Mouse (Mus musculus) large intestine, adult 2 months (tissue): ENCODE measurements around the gene Rgl1. TPM values are rescaled to one million over a fixed set of nuclear protein-coding genes. Genes with fewer than 3 reads are reported as not detected.

Experiments
- DNase-seq: peaks from one replicate; pipeline ENCODE4 v3.0.0-alpha.2; 2012; ENCODE audit warnings: low read depth, low spot score
- WGBS: fragments of 180-500 bp; shearing (Covaris S2); methylation state at CpG from one replicate; pipeline ENCODE4 v1.1.7; 2018; 5-methylcytosine and 5-hydroxymethylcytosine counted together
- polyA plus RNA-seq: library from polyadenylated mRNA; depleted of rRNA; stranded (reverse); fragments of >200 nt; gene quantifications from 2 replicates; pipeline ENCODE4 v1.2.3, GENCODE M21; 2012; rRNA removed

Rgl1 gene
- polyA plus RNA-seq = 4.2 and 6.3 TPM in 2 replicates

- under 1% methylated on average over 85 of the region's 86 CpGs for WGBS
- peak; percentile 84 for DNase-seq
Measured at GRCm38 (mm10) chr1:152766032-152766772, at the start of gene Rgl1, which contains the start of gene Arpc5. Gene Rgl1, minus strand, starts transcription at chr1:152766351. Gene Arpc5, plus strand, starts transcription at chr1:152766542.

GRCm38 (mm10) chr1:152815265-152815701, 49.1 kb upstream of the Rgl1 start:
- no peak for DNase-seq
- WGBS = 15% methylated on average over 7 of the region's 7 CpGs

- 81% methylated on average over 13 of the region's 13 CpGs for WGBS
- DNase-seq = no peak
Measured at GRCm38 (mm10) chr1:152810533-152811439, 44.6 kb upstream of the Rgl1 start.

- DNase-seq = no peak
- WGBS = 35% methylated on average over 8 of the region's 8 CpGs
Measured at GRCm38 (mm10) chr1:152809541-152810252, 43.5 kb upstream of the Rgl1 start.

- WGBS = 33% methylated on average over 2 of the region's 2 CpGs
- DNase-seq = peak; percentile 80
Measured at GRCm38 (mm10) chr1:152808392-152808680, 42.2 kb upstream of the Rgl1 start.

- WGBS = 24% methylated on average over 18 of the region's 18 CpGs
- DNase-seq = no peak
Measured at GRCm38 (mm10) chr1:152807619-152808391, 41.7 kb upstream of the Rgl1 start.

- no peak for DNase-seq
- 85% methylated on average over 6 of the region's 6 CpGs for WGBS
Measured at GRCm38 (mm10) chr1:152804907-152805306, 38.8 kb upstream of the Rgl1 start.

- DNase-seq = no peak
- WGBS = 91% methylated on average over 13 of the region's 13 CpGs
Measured at GRCm38 (mm10) chr1:152800633-152801176, 34.6 kb upstream of the Rgl1 start.

GRCm38 (mm10) chr1:152799897-152800296, 33.7 kb upstream of the Rgl1 start, which contains the start of gene Ncf2:
Gene Ncf2, plus strand, starts transcription at chr1:152800194.
- DNase-seq = no peak
- 32% methylated on average over 2 of the region's 2 CpGs for WGBS

GRCm38 (mm10) chr1:152798125-152798524, 32.0 kb upstream of the Rgl1 start:
- no peak for DNase-seq
- whole genome bisulfite sequencing = 40% methylated on average over 9 of the region's 9 CpGs

GRCm38 (mm10) chr1:152796683-152797263, 30.6 kb upstream of the Rgl1 start:
- no peak for DNase-seq
- 82% methylated on average over 8 of the region's 8 CpGs for WGBS

GRCm38 (mm10) chr1:152795688-152796255, 29.6 kb upstream of the Rgl1 start:
- no peak for DNase-seq
- WGBS = 54% methylated on average over 8 of the region's 8 CpGs

- DNase-seq = no peak
- WGBS = 52% methylated on average over 6 of the region's 6 CpGs
Measured at GRCm38 (mm10) chr1:152793495-152794130, 27.5 kb upstream of the Rgl1 start.

GRCm38 (mm10) chr1:152792736-152793494, 26.8 kb upstream of the Rgl1 start:
- DNase-seq = no peak
- 76% methylated on average over 12 of the region's 12 CpGs for WGBS

- whole genome bisulfite sequencing = 57% methylated on average over 4 of the region's 4 CpGs
- no peak for DNase-seq
Measured at GRCm38 (mm10) chr1:152791269-152791668, 25.1 kb upstream of the Rgl1 start.

- DNase-seq = no peak
- 13% methylated on average over 6 of the region's 6 CpGs for WGBS
Measured at GRCm38 (mm10) chr1:152790821-152791220, 24.7 kb upstream of the Rgl1 start.

GRCm38 (mm10) chr1:152790254-152790653, 24.1 kb upstream of the Rgl1 start:
- 10% methylated on average over 12 of the region's 12 CpGs for WGBS

More at GRCm38 (mm10) chr1:152790254-152790653, 24.1 kb upstream of the Rgl1 start:
- peak; percentile 75 for DNase-seq
